Mouse (Mus musculus): ENCODE data around the gene Ovca2. TPM values are rescaled to one million over a fixed set of nuclear protein-coding genes. Genes with fewer than 3 reads are reported as not detected.

The Ovca2 gene
- polyA plus RNA-seq, 1 experiment from 2014 or later, result 26.7 TPM

DNA sequence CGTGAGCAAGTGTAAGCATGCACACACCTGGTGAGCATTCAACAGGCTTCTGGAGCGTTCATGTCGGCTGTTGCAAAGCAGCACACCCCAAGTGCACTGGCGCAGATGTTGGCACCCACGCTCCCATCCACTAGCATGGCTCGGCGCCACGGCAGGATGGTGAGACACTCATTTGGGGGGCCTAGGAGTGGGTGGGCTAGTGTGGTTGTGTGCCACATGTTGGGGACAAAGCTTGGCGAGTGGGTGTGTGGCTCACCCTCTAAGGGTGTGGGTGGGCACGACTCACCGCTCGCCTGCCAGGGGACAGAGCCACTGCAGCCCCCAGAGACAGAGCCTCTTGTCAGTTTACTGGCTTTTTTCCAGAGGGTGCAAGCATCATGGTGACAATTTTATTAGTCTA, 22.3 kb upstream of the Ovca2 start:
- H3K27me3 ChIP-seq (ENCODE audit: control insufficient read depth, insufficient read depth, low read length), result peaks cover 8% of the 10 kb centered on the region; the same call in 1 of the 2 replicates
- no peak overlapping the region for H3K4me3 ChIP-seq (ENCODE audit: low read depth, low read length)
- no peak overlapping the region for H3K9ac ChIP-seq (replicated peaks; ENCODE audit: low read depth, low read length)
- no peaks in the 10 kb centered on the region for H3K9me3 ChIP-seq (ENCODE audit: control insufficient read depth, low read depth, low read length)
- no peak for ATAC-seq (ENCODE audit: insufficient number of reproducible peaks, insufficient read depth, low FRiP score, low read depth)
- no peak overlapping the region for H3K27ac ChIP-seq (ENCODE audit: low read length)
- H3K36me3 ChIP-seq (ENCODE audit: control insufficient read depth, insufficient read depth, low read length), result no peaks in the 10 kb centered on the region
- peaks cover 6% of the 10 kb centered on the region for H3K4me1 ChIP-seq (ENCODE audit: control insufficient read depth, insufficient read depth, low read length)
- 85% methylated on average over 12 of the region's 12 CpGs for WGBS
- H3K4me2 ChIP-seq (replicated peaks; ENCODE audit: low read depth, low read length), result no peak overlapping the region

- WGBS, result 58% methylated on average over 5 of the region's 5 CpGs
- peaks cover 17% of the 10 kb centered on the region for H3K27me3 ChIP-seq (ENCODE audit: control insufficient read depth, insufficient read depth, low read length)
- ATAC-seq (ENCODE audit: insufficient number of reproducible peaks, insufficient read depth, low FRiP score, low read depth), result no peak
These were observed 21.3 kb upstream of the Ovca2 start for GRCm38 (mm10) chr11:75199951-75200350.

GRCm38 (mm10) chr11:75198792-75199191, 20.2 kb upstream of the Ovca2 start:
- H3K27me3 ChIP-seq (ENCODE audit: control insufficient read depth, insufficient read depth, low read length), result peaks cover 28% of the 10 kb centered on the region

More at GRCm38 (mm10) chr11:75199951-75200350, 21.3 kb upstream of the Ovca2 start:
- no peaks in the 10 kb centered on the region for H3K9me3 ChIP-seq (ENCODE audit: control insufficient read depth, low read depth, low read length)
- no peaks in the 10 kb centered on the region for H3K36me3 ChIP-seq (ENCODE audit: control insufficient read depth, insufficient read depth, low read length)
- H3K9ac ChIP-seq (replicated peaks; ENCODE audit: low read depth, low read length), result no peak overlapping the region
- H3K4me3 ChIP-seq (ENCODE audit: low read depth, low read length), result no peak overlapping the region
- H3K4me2 ChIP-seq (replicated peaks; ENCODE audit: low read depth, low read length), result no peak overlapping the region
- H3K27ac ChIP-seq (ENCODE audit: low read length), result no peak overlapping the region
- H3K4me1 ChIP-seq (ENCODE audit: control insufficient read depth, insufficient read depth, low read length), result peaks cover 11% of the 10 kb centered on the region

GRCm38 (mm10) chr11:75197956-75198355, 19.3 kb upstream of the Ovca2 start:
- no peaks in the 10 kb centered on the region for H3K36me3 ChIP-seq (ENCODE audit: control insufficient read depth, insufficient read depth, low read length)
- 38% methylated on average over 7 of the region's 7 CpGs for WGBS
- H3K9ac ChIP-seq (replicated peaks; ENCODE audit: low read depth, low read length), result no peak overlapping the region
- no peak overlapping the region for H3K4me2 ChIP-seq (replicated peaks; ENCODE audit: low read depth, low read length)
- H3K9me3 ChIP-seq (ENCODE audit: control insufficient read depth, low read depth, low read length), result no peaks in the 10 kb centered on the region
- H3K4me1 ChIP-seq (ENCODE audit: control insufficient read depth, insufficient read depth, low read length), result peaks cover 26% of the 10 kb centered on the region
- peaks cover 29% of the 10 kb centered on the region for H3K27me3 ChIP-seq (ENCODE audit: control insufficient read depth, insufficient read depth, low read length)
- H3K4me3 ChIP-seq (ENCODE audit: low read depth, low read length), result no peak overlapping the region
- H3K27ac ChIP-seq (ENCODE audit: low read length), result no peak overlapping the region
- no peak for ATAC-seq (ENCODE audit: insufficient number of reproducible peaks, insufficient read depth, low FRiP score, low read depth)

More at GRCm38 (mm10) chr11:75198792-75199191, 20.2 kb upstream of the Ovca2 start:
- H3K36me3 ChIP-seq (ENCODE audit: control insufficient read depth, insufficient read depth, low read length), result no peaks in the 10 kb centered on the region
- peaks cover 21% of the 10 kb centered on the region for H3K4me1 ChIP-seq (ENCODE audit: control insufficient read depth, insufficient read depth, low read length)
- 81% methylated on average over 4 of the region's 4 CpGs for WGBS
- no peak overlapping the region for H3K27ac ChIP-seq (ENCODE audit: low read length)
- no peak overlapping the region for H3K4me2 ChIP-seq (replicated peaks; ENCODE audit: low read depth, low read length)
- ATAC-seq (ENCODE audit: insufficient number of reproducible peaks, insufficient read depth, low FRiP score, low read depth), result no peak
- H3K4me3 ChIP-seq (ENCODE audit: low read depth, low read length), result no peak overlapping the region
- H3K9ac ChIP-seq (replicated peaks; ENCODE audit: low read depth, low read length), result no peak overlapping the region
- H3K9me3 ChIP-seq (ENCODE audit: control insufficient read depth, low read depth, low read length), result no peaks in the 10 kb centered on the region

DNA sequence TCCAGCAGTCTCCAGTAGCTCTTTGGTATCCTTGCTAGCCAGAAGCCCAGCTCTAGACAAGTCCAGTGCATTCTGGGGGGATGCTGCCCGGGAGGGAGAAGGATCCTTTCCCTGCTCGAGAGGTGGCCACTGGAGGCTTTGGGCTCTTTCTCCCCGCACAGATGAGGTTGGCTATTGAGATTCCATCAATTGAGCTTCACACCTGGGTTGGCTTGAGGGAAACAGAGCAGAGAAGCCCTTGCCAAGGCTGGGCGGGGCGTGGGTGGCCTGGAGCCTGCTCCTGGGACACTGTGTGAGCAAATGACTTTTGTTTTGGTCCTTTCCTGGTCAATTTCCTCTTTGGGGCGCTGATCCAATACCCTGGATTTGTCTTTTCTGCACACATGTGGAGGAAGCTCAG, 17.5 kb upstream of the Ovca2 start:
- no peak overlapping the region for H3K4me2 ChIP-seq (replicated peaks; ENCODE audit: low read depth, low read length)
- no peak overlapping the region for H3K4me3 ChIP-seq (ENCODE audit: low read depth, low read length)
- H3K9ac ChIP-seq (replicated peaks; ENCODE audit: low read depth, low read length), result no peak overlapping the region
- H3K36me3 ChIP-seq (ENCODE audit: control insufficient read depth, insufficient read depth, low read length), result no peaks in the 10 kb centered on the region
- H3K27me3 ChIP-seq (ENCODE audit: control insufficient read depth, insufficient read depth, low read length), result peaks cover 29% of the 10 kb centered on the region
- H3K4me1 ChIP-seq (ENCODE audit: control insufficient read depth, insufficient read depth, low read length), result peaks cover 22% of the 10 kb centered on the region; the same call in 1 of the 2 replicates
- ATAC-seq (ENCODE audit: insufficient number of reproducible peaks, insufficient read depth, low FRiP score, low read depth), result no peak
- no peak overlapping the region for H3K27ac ChIP-seq (ENCODE audit: low read length)
- 66% methylated on average over 6 of the region's 6 CpGs for WGBS
- H3K9me3 ChIP-seq (ENCODE audit: control insufficient read depth, low read depth, low read length), result no peaks in the 10 kb centered on the region

- no peak for ATAC-seq (ENCODE audit: insufficient number of reproducible peaks, insufficient read depth, low FRiP score, low read depth)
- Histone ChIP-seq H3K9me3 (ENCODE audit: control insufficient read depth, low read depth, low read length) (no peaks in the 10 kb centered on the region), H3K36me3 (ENCODE audit: control insufficient read depth, insufficient read depth, low read length) (no peaks in the 10 kb centered on the region), H3K4me1 (ENCODE audit: control insufficient read depth, insufficient read depth, low read length) (peaks cover 22% of the 10 kb centered on the region; the same call in 1 of the 2 replicates), H3K4me2 (replicated peaks; ENCODE audit: low read depth, low read length) (peak overlapping the region; percentile 87), H3K4me3 (ENCODE audit: low read depth, low read length) (peak overlapping the region; percentile 48), H3K27me3 (ENCODE audit: control insufficient read depth, insufficient read depth, low read length) (peaks cover 29% of the 10 kb centered on the region), H3K27ac (ENCODE audit: low read length) (no peak overlapping the region), H3K9ac (replicated peaks; ENCODE audit: low read depth, low read length) (no peak overlapping the region; the same call in 1 of the 2 replicates)
- under 1% methylated on average over 39 of the region's 39 CpGs for WGBS
These were observed 16.3 kb upstream of the Ovca2 start for GRCm38 (mm10) chr11:75194850-75195461.

DNA sequence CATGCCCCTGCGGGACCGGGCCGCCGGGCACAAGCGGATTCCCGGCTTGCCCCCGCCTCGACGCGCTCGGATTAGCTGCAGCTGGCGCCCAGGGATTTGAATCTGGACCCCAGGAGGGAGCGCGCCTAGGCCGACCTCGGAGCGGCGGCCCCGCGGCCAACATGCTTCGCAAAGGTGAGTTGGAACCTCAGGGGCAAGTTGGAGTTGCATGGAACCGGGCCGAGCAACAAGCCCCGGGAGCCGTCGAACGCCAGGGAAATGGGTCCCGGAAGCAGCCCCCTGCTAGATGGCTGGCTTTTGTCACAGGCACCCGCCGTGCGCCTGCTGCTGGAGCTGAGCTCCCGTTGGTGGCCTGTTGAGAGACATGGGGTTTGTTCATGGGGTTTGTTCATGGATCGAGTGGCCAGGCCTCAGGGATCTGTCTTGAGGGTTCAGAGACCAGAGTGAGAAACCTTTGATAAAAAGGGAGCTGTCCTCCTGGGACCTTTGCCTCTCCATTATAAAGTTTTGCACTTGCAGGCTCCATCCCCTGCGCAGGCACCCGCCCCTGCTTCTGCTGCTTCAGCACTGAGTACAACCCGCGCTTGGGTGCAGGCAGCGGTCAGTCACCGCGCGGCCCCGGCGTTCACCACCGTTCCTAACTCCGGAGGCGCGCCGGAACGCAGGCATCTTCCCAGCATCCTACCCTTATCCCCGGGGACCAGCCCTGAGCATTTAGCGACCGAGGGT, 15.7 kb upstream of the Ovca2 start:
- H3K9ac ChIP-seq (replicated peaks; ENCODE audit: low read depth, low read length), result no peak overlapping the region; the same call in 1 of the 2 replicates
- H3K9me3 ChIP-seq (ENCODE audit: control insufficient read depth, low read depth, low read length), result no peaks in the 10 kb centered on the region
- no peak for ATAC-seq (ENCODE audit: insufficient number of reproducible peaks, insufficient read depth, low FRiP score, low read depth)
- peaks cover 24% of the 10 kb centered on the region for H3K4me1 ChIP-seq (ENCODE audit: control insufficient read depth, insufficient read depth, low read length)
- H3K4me3 ChIP-seq (ENCODE audit: low read depth, low read length), result peak overlapping the region; percentile 48
- peaks cover 29% of the 10 kb centered on the region for H3K27me3 ChIP-seq (ENCODE audit: control insufficient read depth, insufficient read depth, low read length)
- WGBS, result under 1% methylated on average over 52 of the region's 52 CpGs
- H3K4me2 ChIP-seq (replicated peaks; ENCODE audit: low read depth, low read length), result peak overlapping the region; percentile 87
- H3K27ac ChIP-seq (ENCODE audit: low read length), result no peak overlapping the region
- no peaks in the 10 kb centered on the region for H3K36me3 ChIP-seq (ENCODE audit: control insufficient read depth, insufficient read depth, low read length)

GRCm38 (mm10) chr11:75193256-75194071, 14.8 kb upstream of the Ovca2 start, which contains the start of gene Rtn4rl1:
TSS of gene Rtn4rl1 (plus strand) at chr11:75193783.
- Histone ChIP-seq H3K9me3 (ENCODE audit: control insufficient read depth, low read depth, low read length) (no peaks in the 10 kb centered on the region), H3K4me2 (replicated peaks; ENCODE audit: low read depth, low read length) (peak within 1 kb of the TSS; percentile 87), H3K9ac (replicated peaks; ENCODE audit: low read depth, low read length) (no peak within 1 kb of the TSS; the same call in 1 of the 2 replicates), H3K27ac (ENCODE audit: low read length) (no peak within 1 kb of the TSS), H3K4me1 (ENCODE audit: control insufficient read depth, insufficient read depth, low read length) (peaks cover 26% of the 10 kb centered on the region), H3K4me3 (ENCODE audit: low read depth, low read length) (peak within 1 kb of the TSS; percentile 48), H3K36me3 (ENCODE audit: control insufficient read depth, insufficient read depth, low read length) (no peaks in the 10 kb centered on the region), H3K27me3 (ENCODE audit: control insufficient read depth, insufficient read depth, low read length) (peaks cover 29% of the 10 kb centered on the region)
- 1% methylated on average over 80 of the region's 84 CpGs for WGBS
- ATAC-seq (ENCODE audit: insufficient number of reproducible peaks, insufficient read depth, low FRiP score, low read depth), result 0 out of 2 replicates have a peak, but pooled peaks have one; percentile 5
